Mouse (Mus musculus) liver, embryonic 16.5 days (tissue): ENCODE measurements around the gene Map3k13. TPM values are rescaled to one million over a fixed set of nuclear protein-coding genes. Genes with fewer than 3 reads are reported as not detected.

ENCODE experiments used
- ATAC-seq: fragments of 200-750 bp; cut with Nextera tagmentation; 2 replicates; pipeline ENCODE4 v1.8.0; 2017; ENCODE audit warnings: low read depth, mild to moderate bottlenecking, moderate number of reproducible peaks, moderate library complexity
- H3K27ac ChIP-seq: fragments of 300-500 bp; sonication (generic); 2 replicates; pipeline ENCODE4 v1.5.1; 2014; ENCODE audit warnings: mild to moderate bottlenecking, low read length
- H3K27me3 ChIP-seq: fragments of 300-500 bp; sonication (generic); 2 replicates; pipeline ENCODE4 v1.6.1; 2014; ENCODE audit warnings: low read depth, low read length, mixed read lengths; ENCODE audit not compliant: control insufficient read depth, insufficient read depth
- H3K36me3 ChIP-seq: fragments of 300-500 bp; sonication (generic); 2 replicates; pipeline ENCODE4 v1.6.1; 2014; ENCODE audit warnings: mild to moderate bottlenecking; ENCODE audit not compliant: control insufficient read depth, insufficient read depth
- H3K4me1 ChIP-seq: fragments of 300-500 bp; sonication (generic); 2 replicates; pipeline ENCODE4 v1.6.1; 2014; ENCODE audit warnings: low read depth, low read length, mixed read lengths; ENCODE audit not compliant: control insufficient read depth
- H3K4me2 ChIP-seq: fragments of 300-500 bp; sonication (generic); 2 replicates; pipeline ENCODE4 v1.6.1; 2014; ENCODE audit warnings: low read depth, low read length, mixed read lengths
- H3K4me3 ChIP-seq: fragments of 300-500 bp; sonication (generic); 2 replicates; pipeline ENCODE4 v1.5.1; 2014; ENCODE audit warnings: low read depth, mild to moderate bottlenecking, low read length
- H3K9ac ChIP-seq: fragments of 300-500 bp; sonication (generic); 2 replicates; pipeline ENCODE4 v1.6.1; 2014; ENCODE audit warnings: low read depth, low read length
- H3K9me3 ChIP-seq: fragments of 300-500 bp; sonication (generic); replicated peaks from 2 replicates; pipeline ENCODE4 v1.6.1; 2016; ENCODE audit warnings: low read length; ENCODE audit not compliant: control insufficient read depth
- WGBS: fragments of 180-500 bp; shearing (Covaris S2); extraction: QIAGEN DNeasy Blood & Tissue Kit; methylation state at CpG from one replicate; pipeline ENCODE4 v1.1.7; 2014; ENCODE audit not compliant: insufficient replicate concordance; 5-methylcytosine and 5-hydroxymethylcytosine counted together
- polyA plus RNA-seq: library from polyadenylated mRNA; unstranded; fragments of >200 nt; fragmentation: Nextera tagmentation; extraction: Ambion mirVana; gene quantifications from 2 replicates; pipeline ENCODE4 v1.2.1, GENCODE M21; 2015

Map3k13 gene
- polyA plus RNA-seq, result 0.68 and 0.72 TPM in 2 replicates

GRCm38 (mm10) chr16:21793875-21794696, at the start of gene Map3k13:
Gene Map3k13 (plus strand): TSS chr16:21794346.
- Histone ChIP-seq H3K9ac (peak within 1 kb of the TSS; percentile 96), H3K4me3 (peak within 1 kb of the TSS; percentile 99), H3K4me1 (peaks cover 23% of the 10 kb centered on the region), H3K36me3 (no peaks in the 10 kb centered on the region), H3K27me3 (no peaks in the 10 kb centered on the region), H3K4me2 (peak within 1 kb of the TSS; percentile 85), H3K27ac (peak within 1 kb of the TSS; percentile 96), H3K9me3 (no peaks in the 10 kb centered on the region)
- 1% methylated on average over 47 of the region's 47 CpGs for WGBS
- peak; percentile 90 for ATAC-seq

GRCm38 (mm10) chr16:21758447-21758846, 35.7 kb upstream of the Map3k13 start:
- Histone ChIP-seq H3K9me3 (no peaks in the 10 kb centered on the region), H3K36me3 (peaks cover 3% of the 10 kb centered on the region; the same call in 1 of the 2 replicates), H3K27me3 (no peaks in the 10 kb centered on the region), H3K9ac (no peak overlapping the region), H3K4me1 (no peaks in the 10 kb centered on the region), H3K4me3 (no peak overlapping the region), H3K4me2 (no peak overlapping the region), H3K27ac (no peak overlapping the region)
- WGBS, result 79% methylated on average over 1 of the region's 1 CpGs
- ATAC-seq, result no peak

- Histone ChIP-seq H3K4me3 (no peak overlapping the region), H3K9ac (no peak overlapping the region), H3K36me3 (no peaks in the 10 kb centered on the region), H3K4me2 (no peak overlapping the region), H3K27ac (no peak overlapping the region), H3K9me3 (no peaks in the 10 kb centered on the region), H3K27me3 (no peaks in the 10 kb centered on the region), H3K4me1 (no peaks in the 10 kb centered on the region)
- 71% methylated on average over 3 of the region's 3 CpGs for whole genome bisulfite sequencing
- no peak for ATAC-seq
Observed at GRCm38 (mm10) chr16:21768255-21768654, 25.9 kb upstream of the Map3k13 start.

- H3K9ac ChIP-seq, result no peak overlapping the region
- no peak overlapping the region for H3K4me3 ChIP-seq
- no peaks in the 10 kb centered on the region for H3K4me1 ChIP-seq
- H3K4me2 ChIP-seq, result no peak overlapping the region
- no peak overlapping the region for H3K27ac ChIP-seq
- no peak for ATAC-seq
- H3K27me3 ChIP-seq, result no peaks in the 10 kb centered on the region
- WGBS, result 74% methylated on average over 5 of the region's 5 CpGs
- H3K9me3 ChIP-seq, result no peaks in the 10 kb centered on the region
- no peaks in the 10 kb centered on the region for H3K36me3 ChIP-seq
Observed at GRCm38 (mm10) chr16:21769667-21770066, 24.5 kb upstream of the Map3k13 start.

GRCm38 (mm10) chr16:21774725-21775124, 19.4 kb upstream of the Map3k13 start:
- Histone ChIP-seq H3K27ac (no peak overlapping the region), H3K4me3 (no peak overlapping the region), H3K27me3 (no peaks in the 10 kb centered on the region), H3K4me1 (no peaks in the 10 kb centered on the region), H3K9ac (no peak overlapping the region), H3K36me3 (no peaks in the 10 kb centered on the region), H3K4me2 (no peak overlapping the region), H3K9me3 (no peaks in the 10 kb centered on the region)
- WGBS, result 67% methylated on average over 4 of the region's 4 CpGs
- no peak for ATAC-seq

- Histone ChIP-seq H3K36me3 (no peaks in the 10 kb centered on the region), H3K27ac (no peak overlapping the region), H3K9ac (no peak overlapping the region), H3K27me3 (no peaks in the 10 kb centered on the region), H3K4me1 (no peaks in the 10 kb centered on the region; the same call in 1 of the 2 replicates), H3K9me3 (no peaks in the 10 kb centered on the region), H3K4me3 (peak overlapping the region; percentile 39; the same call in 1 of the 2 replicates), H3K4me2 (0 out of 2 replicates have a peak overlapping the region, but pooled peaks have one; percentile 19)
- 43% methylated on average over 3 of the region's 3 CpGs for WGBS
- ATAC-seq, result no peak
Observed at GRCm38 (mm10) chr16:21778293-21778866, 15.8 kb upstream of the Map3k13 start.

- Histone ChIP-seq H3K9ac (no peak overlapping the region), H3K27ac (no peak overlapping the region), H3K4me2 (no peak overlapping the region), H3K27me3 (no peaks in the 10 kb centered on the region), H3K9me3 (no peaks in the 10 kb centered on the region), H3K4me1 (no peaks in the 10 kb centered on the region; the same call in 1 of the 2 replicates), H3K36me3 (no peaks in the 10 kb centered on the region), H3K4me3 (no peak overlapping the region)
- no peak for ATAC-seq
- WGBS, result 71% methylated on average over 4 of the region's 4 CpGs
Observed at GRCm38 (mm10) chr16:21779149-21779548, 15.0 kb upstream of the Map3k13 start.

GRCm38 (mm10) chr16:21781277-21781676, 12.9 kb upstream of the Map3k13 start:
- no peaks in the 10 kb centered on the region for H3K27me3 ChIP-seq
- no peak overlapping the region for H3K9ac ChIP-seq
- WGBS, result 62% methylated on average over 3 of the region's 3 CpGs
- H3K27ac ChIP-seq, result peak overlapping the region; percentile 61; the same call in 1 of the 2 replicates
- H3K4me1 ChIP-seq, result no peaks in the 10 kb centered on the region; the same call in 1 of the 2 replicates
- ATAC-seq, result peak; percentile 53; the same call in 1 of the 2 replicates
- no peak overlapping the region for H3K4me2 ChIP-seq
- H3K36me3 ChIP-seq, result no peaks in the 10 kb centered on the region
- H3K4me3 ChIP-seq, result no peak overlapping the region
- H3K9me3 ChIP-seq, result no peaks in the 10 kb centered on the region

- Histone ChIP-seq H3K9ac (no peak overlapping the region), H3K27ac (0 out of 2 replicates have a peak overlapping the region, but pooled peaks have one; percentile 61), H3K36me3 (no peaks in the 10 kb centered on the region), H3K27me3 (no peaks in the 10 kb centered on the region), H3K9me3 (no peaks in the 10 kb centered on the region), H3K4me1 (no peaks in the 10 kb centered on the region; the same call in 1 of the 2 replicates), H3K4me2 (no peak overlapping the region), H3K4me3 (no peak overlapping the region)
- 74% methylated on average over 3 of the region's 3 CpGs for WGBS
- no peak for ATAC-seq
Observed at GRCm38 (mm10) chr16:21781895-21782294, 12.3 kb upstream of the Map3k13 start.
